Mouse (Mus musculus) kidney, embryonic 14.5 days (tissue): Measurements from ENCODE around the gene Nme4. TPM values are rescaled to one million over a fixed set of nuclear protein-coding genes. Genes with fewer than 3 reads are reported as not detected.

Experiments
- ATAC-seq: fragments of 200-750 bp; cut with Nextera tagmentation; 2 replicates; pipeline ENCODE4 v1.8.0; 2017; ENCODE audit warnings: moderate number of reproducible peaks, mild to moderate bottlenecking, moderate TSS enrichment, moderate library complexity; ENCODE audit not compliant: low FRiP score, low TSS enrichment
- H3K27ac ChIP-seq: fragments of 300-500 bp; sonication (generic); 2 replicates; pipeline ENCODE4 v1.5.1; 2014; ENCODE audit warnings: low read depth, mild to moderate bottlenecking, low read length, moderate library complexity, mixed read lengths
- H3K27me3 ChIP-seq: fragments of 300-500 bp; sonication (generic); 2 replicates; pipeline ENCODE4 v1.6.1; 2014; ENCODE audit warnings: mild to moderate bottlenecking, low read length; ENCODE audit not compliant: control insufficient read depth, insufficient read depth
- H3K36me3 ChIP-seq: fragments of 300-500 bp; sonication (generic); 2 replicates; pipeline ENCODE4 v1.6.1; 2014; ENCODE audit warnings: low read length, mixed read lengths; ENCODE audit not compliant: control insufficient read depth, insufficient read depth
- H3K4me1 ChIP-seq: fragments of 300-500 bp; sonication (generic); 2 replicates; pipeline ENCODE4 v1.6.1; 2014; ENCODE audit warnings: low read length, mixed read lengths; ENCODE audit not compliant: control insufficient read depth, insufficient read depth
- H3K4me2 ChIP-seq: fragments of 300-500 bp; sonication (generic); replicated peaks from 2 replicates; pipeline ENCODE4 v1.6.1; 2014; ENCODE audit warnings: low read depth, mild to moderate bottlenecking, low read length
- H3K4me3 ChIP-seq: fragments of 300-500 bp; sonication (generic); 2 replicates; pipeline ENCODE4 v1.5.1; 2014; ENCODE audit warnings: mild to moderate bottlenecking, low read length
- H3K9ac ChIP-seq: fragments of 300-500 bp; sonication (generic); 2 replicates; pipeline ENCODE4 v1.6.1; 2014; ENCODE audit warnings: low read depth, mild to moderate bottlenecking, low read length, moderate library complexity
- H3K9me3 ChIP-seq: fragments of 300-500 bp; sonication (generic); 2 replicates; pipeline ENCODE4 v1.6.1; 2016; ENCODE audit warnings: low read length; ENCODE audit not compliant: control insufficient read depth
- WGBS: fragments of 180-500 bp; shearing (Covaris S2); extraction: QIAGEN DNeasy Blood & Tissue Kit; methylation state at CpG from one replicate; pipeline ENCODE4 v1.1.7; 2014; 5-methylcytosine and 5-hydroxymethylcytosine counted together
- polyA plus RNA-seq: library from polyadenylated mRNA; unstranded; fragments of >200 nt; fragmentation: Nextera tagmentation; extraction: Ambion mirVana; gene quantifications from 2 replicates; pipeline ENCODE4 v1.2.1, GENCODE M21; 2014

Gene Nme4
- polyA plus RNA-seq = 107 and 146 TPM in 2 replicates

GRCm38 (mm10) chr17:26095121-26095740, at the start of gene Nme4:
Nme4 (minus strand) TSS chr17:26095602.
- peak within 1 kb of the TSS; percentile 83 for H3K9ac ChIP-seq
- peak within 1 kb of the TSS; percentile 78 for H3K27ac ChIP-seq
- peak within 1 kb of the TSS; percentile 67 for H3K4me2 ChIP-seq
- H3K36me3 ChIP-seq = peaks cover 9% of the 10 kb centered on the region; the same call in 1 of the 2 replicates
- ATAC-seq = peak; percentile 68
- no peaks in the 10 kb centered on the region for H3K27me3 ChIP-seq
- peaks cover 7% of the 10 kb centered on the region; the same call in 1 of the 2 replicates for H3K4me1 ChIP-seq
- H3K9me3 ChIP-seq = no peaks in the 10 kb centered on the region
- H3K4me3 ChIP-seq = peak within 1 kb of the TSS; percentile 61
- WGBS = 2% methylated on average over 47 of the region's 47 CpGs

DNA sequence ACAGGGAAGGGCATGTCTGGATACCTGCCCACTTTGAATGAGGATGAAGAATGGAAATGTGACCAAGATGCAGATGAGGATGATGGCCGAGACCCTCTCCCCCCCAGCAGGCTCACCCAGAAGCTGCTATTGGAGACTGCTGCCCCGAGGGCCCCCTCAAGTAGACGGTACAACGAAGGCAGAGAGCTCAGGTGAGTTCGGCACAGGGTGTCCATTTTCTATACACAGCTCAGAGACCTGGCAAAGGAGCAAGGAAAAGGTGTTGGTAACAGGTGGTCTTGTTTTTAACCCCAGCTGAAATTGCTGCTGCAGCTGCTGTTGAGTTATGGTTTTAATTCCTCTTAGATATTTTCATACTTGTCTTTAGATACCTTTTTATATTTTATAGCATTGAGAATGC, 48.0 kb upstream of the Nme4 start:
- no peak for ATAC-seq
- Histone ChIP-seq H3K27me3 (no peaks in the 10 kb centered on the region), H3K9me3 (no peaks in the 10 kb centered on the region), H3K27ac (no peak overlapping the region), H3K36me3 (peaks cover 27% of the 10 kb centered on the region), H3K9ac (no peak overlapping the region), H3K4me3 (no peak overlapping the region), H3K4me1 (peaks cover 9% of the 10 kb centered on the region; the same call in 1 of the 2 replicates), H3K4me2 (no peak overlapping the region)
- 94% methylated on average over 5 of the region's 5 CpGs for WGBS

GRCm38 (mm10) chr17:26142796-26143195, 47.4 kb upstream of the Nme4 start:
- H3K36me3 ChIP-seq = peaks cover 23% of the 10 kb centered on the region

GRCm38 (mm10) chr17:26138901-26139381, 43.5 kb upstream of the Nme4 start:
- Histone ChIP-seq H3K27me3 (no peaks in the 10 kb centered on the region), H3K4me2 (peak overlapping the region; percentile 72), H3K36me3 (peaks cover 11% of the 10 kb centered on the region; the same call in 1 of the 2 replicates), H3K4me1 (peaks cover 15% of the 10 kb centered on the region), H3K9ac (peak overlapping the region; percentile 97), H3K9me3 (no peaks in the 10 kb centered on the region), H3K27ac (peak overlapping the region; percentile 91), H3K4me3 (peak overlapping the region; percentile 90)
- peak; percentile 66 for ATAC-seq
- under 1% methylated on average over 44 of the region's 58 CpGs for WGBS

More at GRCm38 (mm10) chr17:26142796-26143195, 47.4 kb upstream of the Nme4 start:
- H3K27ac ChIP-seq = no peak overlapping the region
- no peak for ATAC-seq
- 79% methylated on average over 4 of the region's 4 CpGs for WGBS
- H3K9ac ChIP-seq = no peak overlapping the region
- no peaks in the 10 kb centered on the region for H3K27me3 ChIP-seq
- peaks cover 12% of the 10 kb centered on the region for H3K4me1 ChIP-seq
- H3K4me3 ChIP-seq = no peak overlapping the region
- H3K4me2 ChIP-seq = no peak overlapping the region
- no peaks in the 10 kb centered on the region for H3K9me3 ChIP-seq

DNA sequence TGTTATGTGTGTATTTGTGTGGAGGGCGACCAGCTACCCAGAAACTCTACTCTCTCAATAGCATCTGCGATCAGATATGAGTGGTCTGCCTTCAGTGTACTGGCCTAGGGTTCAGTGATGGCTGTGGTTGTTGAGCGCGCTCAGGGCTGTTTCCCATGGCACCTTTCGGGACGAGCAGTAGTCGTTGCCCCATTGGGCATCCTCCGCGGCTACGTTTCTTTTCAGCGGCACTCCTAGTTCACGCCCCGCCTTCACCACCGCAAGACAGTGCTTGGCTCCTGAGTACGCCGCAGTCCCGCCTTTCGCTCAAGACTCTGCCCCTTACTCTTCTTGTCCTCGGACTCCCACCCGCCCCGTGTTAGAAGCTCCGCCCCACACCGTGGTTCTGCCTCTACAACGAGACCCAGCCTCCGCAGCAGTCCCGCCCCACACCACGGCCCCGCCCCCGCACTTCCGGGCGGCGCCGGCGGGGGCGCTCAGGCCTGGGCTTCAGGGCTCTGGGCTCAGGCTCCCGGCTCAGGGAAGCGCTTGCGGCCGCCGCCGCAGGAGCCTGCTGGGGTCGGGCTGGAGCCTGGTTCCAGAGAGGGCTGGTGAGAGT, 42.9 kb upstream of the Nme4 start, which contains the start of gene Axin1:
Gene Axin1, plus strand, starts transcription at position 450 of the 598 bp plus-strand sequence.
- peak; percentile 98 for ATAC-seq
- Histone ChIP-seq H3K27me3 (no peaks in the 10 kb centered on the region), H3K4me3 (peak within 1 kb of the TSS; percentile 90), H3K4me1 (peaks cover 15% of the 10 kb centered on the region), H3K4me2 (peak within 1 kb of the TSS; percentile 72), H3K9me3 (no peaks in the 10 kb centered on the region), H3K9ac (peak within 1 kb of the TSS; percentile 97), H3K27ac (peak within 1 kb of the TSS; percentile 91), H3K36me3 (peaks cover 7% of the 10 kb centered on the region; the same call in 1 of the 2 replicates)
- WGBS = under 1% methylated on average over 42 of the region's 42 CpGs

GRCm38 (mm10) chr17:26137751-26138130, 42.3 kb upstream of the Nme4 start:
- H3K27me3 ChIP-seq = no peaks in the 10 kb centered on the region
- H3K4me1 ChIP-seq = peaks cover 15% of the 10 kb centered on the region
- H3K9me3 ChIP-seq = no peaks in the 10 kb centered on the region
- 68% methylated on average over 2 of the region's 2 CpGs for WGBS
- H3K4me2 ChIP-seq = peak overlapping the region; percentile 72
- peak overlapping the region; percentile 91; the same call in 1 of the 2 replicates for H3K27ac ChIP-seq
- H3K36me3 ChIP-seq = peaks cover under 1% of the 10 kb centered on the region; the same call in 1 of the 2 replicates
- H3K9ac ChIP-seq = peak overlapping the region; percentile 47; the same call in 1 of the 2 replicates
- peak overlapping the region; percentile 90 for H3K4me3 ChIP-seq
- no peak for ATAC-seq

DNA sequence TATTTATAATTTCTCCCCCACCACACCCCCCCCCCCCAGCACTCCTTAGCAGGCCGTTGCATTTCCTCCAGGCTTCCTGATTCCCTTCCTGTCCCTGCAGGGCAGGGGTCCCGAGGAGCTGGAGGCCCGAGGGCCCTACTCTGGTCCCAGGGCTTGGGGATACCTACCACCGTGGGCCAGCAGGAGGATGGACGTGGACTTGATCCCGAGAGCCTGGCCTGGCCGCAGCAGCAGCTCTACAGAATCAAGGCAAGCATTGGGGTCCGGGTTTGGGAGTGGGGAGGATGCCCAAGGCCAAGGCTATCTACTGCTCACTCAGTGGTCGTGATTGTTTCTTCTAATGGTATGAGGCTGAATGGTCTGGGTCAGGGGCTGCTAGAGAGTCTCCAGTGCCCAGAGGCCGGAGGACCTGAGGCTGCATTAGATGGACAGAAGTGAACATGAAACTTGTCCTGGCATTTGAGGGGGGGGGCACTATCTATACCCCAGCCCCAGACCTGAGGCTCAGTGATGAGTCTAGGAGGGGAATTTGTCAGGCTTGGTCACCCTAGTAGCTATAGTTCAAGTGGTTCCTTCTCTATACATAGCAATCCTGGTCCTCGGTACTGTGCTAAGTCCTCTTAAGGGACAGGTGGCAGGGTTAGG, 41.8 kb upstream of the Nme4 start:
- WGBS = 82% methylated on average over 11 of the region's 11 CpGs
- no peak for ATAC-seq
- Histone ChIP-seq H3K27ac (no peak overlapping the region), H3K9ac (peak overlapping the region; percentile 47; the same call in 1 of the 2 replicates), H3K27me3 (no peaks in the 10 kb centered on the region), H3K4me3 (no peak overlapping the region), H3K4me2 (no peak overlapping the region), H3K4me1 (peaks cover 15% of the 10 kb centered on the region), H3K9me3 (no peaks in the 10 kb centered on the region), H3K36me3 (no peaks in the 10 kb centered on the region)

GRCm38 (mm10) chr17:26131856-26132853, 36.8 kb upstream of the Nme4 start:
- Histone ChIP-seq H3K4me3 (no peak overlapping the region), H3K36me3 (peaks cover 45% of the 10 kb centered on the region), H3K4me1 (no peaks in the 10 kb centered on the region), H3K27ac (no peak overlapping the region), H3K4me2 (no peak overlapping the region), H3K27me3 (no peaks in the 10 kb centered on the region), H3K9me3 (no peaks in the 10 kb centered on the region), H3K9ac (no peak overlapping the region)
- ATAC-seq = no peak
- WGBS = 93% methylated on average over 18 of the region's 18 CpGs
